Mouse (Mus musculus) megakaryocyte, embryonic 14.5 days (primary cell): ENCODE data around the gene Tubb3.

ENCODE experiments used
- FLI1 ChIP-seq: IDR thresholded peaks from 2 replicates; pipeline ENCODE4 v1.6.1; 2012; ENCODE audit warnings: low read length, inconsistent platforms, mixed read lengths
- GATA1 ChIP-seq: IDR thresholded peaks from 3 replicates; pipeline ENCODE4 v1.6.1; 2012; ENCODE audit warnings: mixed read lengths, low read length, inconsistent platforms, borderline replicate concordance

- no peak for TF ChIP-seq GATA1
- no peak for TF ChIP-seq FLI1
Observed at GRCm38 (mm10) chr8:123453291-123453690, 42.1 kb downstream of the Tubb3 start.
